9 mouse cellular contexts compared by ENCODE assay signal in genomic region chr1:24633553-24634132, GRCm38 (mm10). TPM values are rescaled to one million over a fixed set of nuclear protein-coding genes. Genes with fewer than 3 reads are reported as not detected.
A peak's percentile ranks its signal among the peaks of the same experiment; 100 is the strongest.
DNase-seq lines count a peak whose midpoint lies in the region; ATAC-seq and TF ChIP-seq lines count a peak whose summit lies in the region.
"Had no signal": no experiment of that assay in that cellular context is flagged by ENCODE, and none has a peak within 500 bp of the region (broad histone marks: within the 10 kb centered on the region; RNA-seq: fewer than 3 reads in every experiment).

No protein-coding gene starts in this region.

- no peaks in the 10 kb centered on the region for H3K4me1 ChIP-seq in liver, adult 2 months (ENCODE audit: control insufficient read depth, insufficient read depth, low read length)
- no peaks in the 10 kb centered on the region for H3K4me1 ChIP-seq in liver, embryonic 12.5 days
- no peaks in the 10 kb centered on the region for H3K4me1 ChIP-seq in forebrain, embryonic 15.5 days
- H3K4me1 ChIP-seq in midbrain, postnatal 0 days (ENCODE audit: insufficient read depth, low read length) = no peaks in the 10 kb centered on the region
- H3K4me1 ChIP-seq: megakaryocyte, embryonic 14.5 days had no signal

- 28% methylated on average over 14 of the region's 14 CpGs for WGBS in liver, adult 2 months
- 34% methylated on average over 14 of the region's 14 CpGs for WGBS in liver, embryonic 12.5 days (ENCODE audit: insufficient replicate concordance)
- 41% methylated on average over 14 of the region's 14 CpGs for WGBS in forebrain, embryonic 15.5 days
- 40% methylated on average over 14 of the region's 14 CpGs for WGBS in midbrain, postnatal 0 days

- no peaks in the 10 kb centered on the region for H3K36me3 ChIP-seq in liver, adult 2 months (ENCODE audit: control insufficient read depth, insufficient read depth, low read length)
- H3K36me3 ChIP-seq in liver, embryonic 12.5 days = no peaks in the 10 kb centered on the region
- no peaks in the 10 kb centered on the region for H3K36me3 ChIP-seq in forebrain, embryonic 15.5 days
- H3K36me3 ChIP-seq in midbrain, postnatal 0 days (ENCODE audit: insufficient read depth, low read length) = no peaks in the 10 kb centered on the region

- H3K9me3 ChIP-seq in liver, embryonic 12.5 days (replicated peaks) = no peaks in the 10 kb centered on the region
- no peaks in the 10 kb centered on the region for H3K9me3 ChIP-seq in forebrain, embryonic 15.5 days
- no peaks in the 10 kb centered on the region for H3K9me3 ChIP-seq in midbrain, postnatal 0 days (ENCODE audit: low read length)
- H3K9me3 ChIP-seq: megakaryocyte, embryonic 14.5 days had no signal

- H3K27ac ChIP-seq in liver, adult 2 months (replicated peaks; ENCODE audit: insufficient read depth, low read depth, low read length) = no peak overlapping the region
- no peak overlapping the region for H3K27ac ChIP-seq in liver, embryonic 12.5 days
- H3K27ac ChIP-seq in forebrain, embryonic 15.5 days (replicated peaks) = no peak overlapping the region
- H3K27ac ChIP-seq in midbrain, postnatal 0 days (ENCODE audit: low read depth, low read length) = no peak overlapping the region

- H3K4me3 ChIP-seq in liver, adult 2 months (ENCODE audit: insufficient read depth, low read depth, low read length) = no peak overlapping the region
- H3K4me3 ChIP-seq in liver, embryonic 12.5 days = no peak overlapping the region
- no peak overlapping the region for H3K4me3 ChIP-seq in forebrain, embryonic 15.5 days
- no peak overlapping the region for H3K4me3 ChIP-seq in midbrain, postnatal 0 days (ENCODE audit: low read depth, low read length)
- H3K4me3 ChIP-seq: megakaryocyte, embryonic 14.5 days had no signal

- no peak overlapping the region for H3K4me2 ChIP-seq in liver, embryonic 12.5 days
- no peak overlapping the region for H3K4me2 ChIP-seq in forebrain, embryonic 15.5 days (replicated peaks)
- H3K4me2 ChIP-seq in midbrain, postnatal 0 days (ENCODE audit: low read depth, low read length, poor library complexity, severe bottlenecking) = no peak overlapping the region

- H3K9ac ChIP-seq in liver, adult 2 months (ENCODE audit: low read depth, low read length) = no peak overlapping the region
- H3K9ac ChIP-seq in liver, embryonic 12.5 days = no peak overlapping the region
- no peak overlapping the region for H3K9ac ChIP-seq in forebrain, embryonic 15.5 days (replicated peaks)
- H3K9ac ChIP-seq in midbrain, postnatal 0 days (replicated peaks; ENCODE audit: low read length, poor library complexity, severe bottlenecking) = no peak overlapping the region

- peak; percentile 19 for DNase-seq in liver, adult 2 months (ENCODE audit: extremely low read depth, low read depth, low spot score)
- DNase-seq in c-Kit-positive CD71-negative TER-119-negative erythroid progenitor cells, embryonic 14.5 days (ENCODE audit: low read depth) = peak; percentile 8
- peak; percentile 41 for DNase-seq in kidney, postnatal 10 days
- DNase-seq in midbrain, postnatal 0 days (ENCODE audit: low spot score) = peak; percentile 64
- DNase-seq in thymus, postnatal 0 days (ENCODE audit: low spot score) = no peak

- TF ChIP-seq POLR2A in liver, adult 2 months (IDR thresholded peaks at IDR 0.05; ENCODE audit: extremely low read depth, insufficient read depth, low read length) = no peak

- ATAC-seq in liver, embryonic 12.5 days = no peak
- peak; percentile 51; the same call in 1 of the 2 replicates for ATAC-seq in forebrain, embryonic 15.5 days (replicated peaks)
- ATAC-seq in midbrain, postnatal 0 days (ENCODE audit: low FRiP score) = no peak
- no peak for ATAC-seq in erythroid progenitor cell, adult 5-6 weeks (replicated peaks; ENCODE audit: low FRiP score, poor library complexity, severe bottlenecking)

- 0 out of 2 replicates have a peak, but pooled peaks have one; percentile 3 for TF ChIP-seq CTCF in liver, adult 2 months (IDR thresholded peaks at IDR 0.05; ENCODE audit: low read depth, low read length)
- peak; percentile 67 for TF ChIP-seq CTCF in midbrain, postnatal 0 days (IDR thresholded peaks at IDR 0.05)

- peaks cover 3% of the 10 kb centered on the region; the same call in 1 of the 2 replicates for H3K27me3 ChIP-seq in liver, adult 2 months (ENCODE audit: control insufficient read depth, insufficient read depth, low read length)
- H3K27me3 ChIP-seq in liver, embryonic 12.5 days (replicated peaks) = no peaks in the 10 kb centered on the region
- no peaks in the 10 kb centered on the region for H3K27me3 ChIP-seq in forebrain, embryonic 15.5 days
- H3K27me3 ChIP-seq in midbrain, postnatal 0 days (ENCODE audit: insufficient read depth, low read length) = no peaks in the 10 kb centered on the region
- H3K27me3 ChIP-seq: megakaryocyte, embryonic 14.5 days had no signal

- H3K79me2 ChIP-seq in liver, adult 2 months (ENCODE audit: control insufficient read depth, insufficient read depth, low read length) = no peaks in the 10 kb centered on the region

RNA-seq across cellular contexts. Expression of gene Lmbrd1, which starts 44.8 kb away (rescaled TPM):
- 70.9 and 75.6 TPM in 2 replicates for total RNA-seq in liver, adult 2 months (2014; rRNA removed)
- 29.6 and 29.7 TPM in 2 replicates for polyA plus RNA-seq in liver, adult 2 months (2012; rRNA removed)
- 14.1 and 14.5 TPM in 2 replicates for polyA plus RNA-seq in liver, embryonic 12.5 days (2016; fragmentation: Nextera tagmentation; extraction: Ambion mirVana)
- 37.9 and 41.2 TPM in 2 replicates for polyA plus RNA-seq in forebrain, embryonic 15.5 days (2015; fragmentation: Nextera tagmentation; extraction: Ambion mirVana)
- 28.8 and 43.4 TPM in 2 replicates for total RNA-seq in midbrain, postnatal 0 days (2014; rRNA removed)
- polyA plus RNA-seq in midbrain, postnatal 0 days (2015; fragmentation: Nextera tagmentation; extraction: Ambion mirVana) = 44.5 and 45.1 TPM in 2 replicates
- 40.3 and 42.3 TPM in 2 replicates for polyA plus RNA-seq in thymus, postnatal 0 days (2015; fragmentation: Nextera tagmentation; extraction: Ambion mirVana)
- 11.3 and 13.7 TPM in 2 replicates for total RNA-seq in erythroid progenitor cell, adult 5-6 weeks (2015; ENCODE audit: low replicate concordance)
- total RNA-seq in erythroid progenitor cell, adult 5-6 weeks (2017; ENCODE audit: low replicate concordance) = 2.8 and 4.8 TPM in 2 replicates

RNA-seq across cellular contexts. Expression of gene Col19a1, which starts 46.4 kb away (rescaled TPM):
- total RNA-seq in liver, adult 2 months (2014; rRNA removed) = not detected in 2 replicates
- polyA plus RNA-seq in liver, adult 2 months (2012; rRNA removed) = not detected in 2 replicates
- 0.02 TPM in 1 of 2 replicates, not detected in the other for polyA plus RNA-seq in liver, embryonic 12.5 days (2016; fragmentation: Nextera tagmentation; extraction: Ambion mirVana)
- polyA plus RNA-seq in forebrain, embryonic 15.5 days (2015; fragmentation: Nextera tagmentation; extraction: Ambion mirVana) = 1.9 and 2.0 TPM in 2 replicates
- 2.5 and 2.8 TPM in 2 replicates for total RNA-seq in midbrain, postnatal 0 days (2014; rRNA removed)
- polyA plus RNA-seq in midbrain, postnatal 0 days (2015; fragmentation: Nextera tagmentation; extraction: Ambion mirVana) = 1.9 and 2.4 TPM in 2 replicates
- polyA plus RNA-seq in thymus, postnatal 0 days (2015; fragmentation: Nextera tagmentation; extraction: Ambion mirVana) = 1.1 and 1.4 TPM in 2 replicates
- 0.84 TPM in 1 of 2 replicates, not detected in the other for total RNA-seq in erythroid progenitor cell, adult 5-6 weeks (2015; ENCODE audit: low replicate concordance)
- 0.51 TPM in 1 of 2 replicates, not detected in the other for total RNA-seq in erythroid progenitor cell, adult 5-6 weeks (2017; ENCODE audit: low replicate concordance)
